Mouse (Mus musculus): Measurements from ENCODE around the gene 4930535I16Rik. TPM values are rescaled to one million over a fixed set of nuclear protein-coding genes. Genes with fewer than 3 reads are reported as not detected.
A peak's percentile ranks its signal among the peaks of the same experiment; 100 is the strongest.

Gene 4930535I16Rik
- not detected in 2 replicates for polyA plus RNA-seq (2015; fragmentation: Nextera tagmentation; extraction: Ambion mirVana)

- 0% methylated on average over 47 of the region's 63 CpGs for WGBS
- peak; percentile 65 for ATAC-seq
Measured at GRCm38 (mm10) chr4:123917548-123918140, at the start of gene 4930535I16Rik. TSS of gene 4930535I16Rik (minus strand) at chr4:123918022.

GRCm38 (mm10) chr4:123962721-123963120, 44.9 kb upstream of the 4930535I16Rik start:
- Histone ChIP-seq H3K27me3 (replicated peaks; ENCODE audit: control insufficient read depth, insufficient read depth, low read length) (peaks cover 2% of the 10 kb centered on the region; the same call in 1 of the 2 replicates), H3K27ac (ENCODE audit: low read depth, low read length) (no peak overlapping the region), H3K9ac (ENCODE audit: low read depth, low read length) (no peak overlapping the region), H3K4me1 (ENCODE audit: control insufficient read depth, insufficient read depth, low read depth, low read length) (no peaks in the 10 kb centered on the region), H3K4me2 (ENCODE audit: low read length) (no peak overlapping the region), H3K4me3 (ENCODE audit: low read length) (no peak overlapping the region), H3K36me3 (ENCODE audit: control insufficient read depth, insufficient read depth, low read length) (no peaks in the 10 kb centered on the region), H3K9me3 (ENCODE audit: control insufficient read depth, low read length) (no peaks in the 10 kb centered on the region)
- 64% methylated on average over 9 of the region's 9 CpGs for WGBS
- no peak for ATAC-seq

More at GRCm38 (mm10) chr4:123917548-123918140, at the start of gene 4930535I16Rik:
- Histone ChIP-seq H3K27ac (ENCODE audit: low read depth, low read length) (peak within 1 kb of the TSS; percentile 86), H3K27me3 (replicated peaks; ENCODE audit: control insufficient read depth, insufficient read depth, low read length) (no peaks in the 10 kb centered on the region), H3K36me3 (ENCODE audit: control insufficient read depth, insufficient read depth, low read length) (peaks cover 9% of the 10 kb centered on the region), H3K9ac (ENCODE audit: low read depth, low read length) (peak within 1 kb of the TSS; percentile 98), H3K4me3 (ENCODE audit: low read length) (peak within 1 kb of the TSS; percentile 99), H3K9me3 (ENCODE audit: control insufficient read depth, low read length) (no peaks in the 10 kb centered on the region), H3K4me2 (ENCODE audit: low read length) (peak within 1 kb of the TSS; percentile 81), H3K4me1 (ENCODE audit: control insufficient read depth, insufficient read depth, low read depth, low read length) (peaks cover 26% of the 10 kb centered on the region)

GRCm38 (mm10) chr4:123960955-123961354, 43.1 kb upstream of the 4930535I16Rik start:
- no peak for ATAC-seq
- no peaks in the 10 kb centered on the region for H3K36me3 ChIP-seq (ENCODE audit: control insufficient read depth, insufficient read depth, low read length)
- peaks cover 2% of the 10 kb centered on the region; the same call in 1 of the 2 replicates for H3K27me3 ChIP-seq (replicated peaks; ENCODE audit: control insufficient read depth, insufficient read depth, low read length)
- H3K9me3 ChIP-seq (ENCODE audit: control insufficient read depth, low read length) = no peaks in the 10 kb centered on the region
- no peak overlapping the region for H3K27ac ChIP-seq (ENCODE audit: low read depth, low read length)
- no peak overlapping the region for H3K4me2 ChIP-seq (ENCODE audit: low read length)
- 62% methylated on average over 4 of the region's 4 CpGs for WGBS
- no peaks in the 10 kb centered on the region for H3K4me1 ChIP-seq (ENCODE audit: control insufficient read depth, insufficient read depth, low read depth, low read length)
- no peak overlapping the region for H3K9ac ChIP-seq (ENCODE audit: low read depth, low read length)
- H3K4me3 ChIP-seq (ENCODE audit: low read length) = no peak overlapping the region

GRCm38 (mm10) chr4:123957891-123958290, 40.1 kb upstream of the 4930535I16Rik start:
- WGBS = 71% methylated on average over 4 of the region's 4 CpGs
- Histone ChIP-seq H3K4me1 (ENCODE audit: control insufficient read depth, insufficient read depth, low read depth, low read length) (no peaks in the 10 kb centered on the region), H3K27me3 (replicated peaks; ENCODE audit: control insufficient read depth, insufficient read depth, low read length) (peaks cover 2% of the 10 kb centered on the region; the same call in 1 of the 2 replicates)

GRCm38 (mm10) chr4:123957492-123957808, 39.6 kb upstream of the 4930535I16Rik start:
- H3K4me2 ChIP-seq (ENCODE audit: low read length) = peak overlapping the region; percentile 35; the same call in 1 of the 2 replicates
- H3K36me3 ChIP-seq (ENCODE audit: control insufficient read depth, insufficient read depth, low read length) = no peaks in the 10 kb centered on the region
- WGBS = 56% methylated on average over 4 of the region's 4 CpGs
- H3K27ac ChIP-seq (ENCODE audit: low read depth, low read length) = no peak overlapping the region
- ATAC-seq = peak; percentile 48; the same call in 1 of the 2 replicates
- no peak overlapping the region for H3K9ac ChIP-seq (ENCODE audit: low read depth, low read length)
- no peak overlapping the region for H3K4me3 ChIP-seq (ENCODE audit: low read length)
- H3K27me3 ChIP-seq (replicated peaks; ENCODE audit: control insufficient read depth, insufficient read depth, low read length) = peaks cover 2% of the 10 kb centered on the region; the same call in 1 of the 2 replicates
- H3K9me3 ChIP-seq (ENCODE audit: control insufficient read depth, low read length) = no peaks in the 10 kb centered on the region
- H3K4me1 ChIP-seq (ENCODE audit: control insufficient read depth, insufficient read depth, low read depth, low read length) = no peaks in the 10 kb centered on the region

More at GRCm38 (mm10) chr4:123957891-123958290, 40.1 kb upstream of the 4930535I16Rik start:
- ATAC-seq = no peak
- no peaks in the 10 kb centered on the region for H3K36me3 ChIP-seq (ENCODE audit: control insufficient read depth, insufficient read depth, low read length)
- no peak overlapping the region for H3K27ac ChIP-seq (ENCODE audit: low read depth, low read length)
- no peak overlapping the region for H3K4me3 ChIP-seq (ENCODE audit: low read length)
- no peak overlapping the region for H3K4me2 ChIP-seq (ENCODE audit: low read length)
- H3K9ac ChIP-seq (ENCODE audit: low read depth, low read length) = no peak overlapping the region
- H3K9me3 ChIP-seq (ENCODE audit: control insufficient read depth, low read length) = no peaks in the 10 kb centered on the region

- ATAC-seq = peak; percentile 89
- Histone ChIP-seq H3K27ac (ENCODE audit: low read depth, low read length) (no peak overlapping the region), H3K4me1 (ENCODE audit: control insufficient read depth, insufficient read depth, low read depth, low read length) (no peaks in the 10 kb centered on the region), H3K4me2 (ENCODE audit: low read length) (peak overlapping the region; percentile 35), H3K36me3 (ENCODE audit: control insufficient read depth, insufficient read depth, low read length) (no peaks in the 10 kb centered on the region), H3K27me3 (replicated peaks; ENCODE audit: control insufficient read depth, insufficient read depth, low read length) (peaks cover 2% of the 10 kb centered on the region; the same call in 1 of the 2 replicates), H3K4me3 (ENCODE audit: low read length) (peak overlapping the region; percentile 4; the same call in 1 of the 2 replicates), H3K9ac (ENCODE audit: low read depth, low read length) (no peak overlapping the region; the same call in 1 of the 2 replicates), H3K9me3 (ENCODE audit: control insufficient read depth, low read length) (no peaks in the 10 kb centered on the region)
- WGBS = 6% methylated on average over 31 of the region's 31 CpGs
Measured at GRCm38 (mm10) chr4:123956703-123957491, 39.1 kb upstream of the 4930535I16Rik start.

GRCm38 (mm10) chr4:123952059-123952458, 34.2 kb upstream of the 4930535I16Rik start:
- Histone ChIP-seq H3K9me3 (ENCODE audit: control insufficient read depth, low read length) (no peaks in the 10 kb centered on the region), H3K27ac (ENCODE audit: low read depth, low read length) (no peak overlapping the region), H3K4me1 (ENCODE audit: control insufficient read depth, insufficient read depth, low read depth, low read length) (no peaks in the 10 kb centered on the region), H3K9ac (ENCODE audit: low read depth, low read length) (no peak overlapping the region), H3K27me3 (replicated peaks; ENCODE audit: control insufficient read depth, insufficient read depth, low read length) (peaks cover 3% of the 10 kb centered on the region; the same call in 1 of the 2 replicates), H3K36me3 (ENCODE audit: control insufficient read depth, insufficient read depth, low read length) (no peaks in the 10 kb centered on the region), H3K4me3 (ENCODE audit: low read length) (no peak overlapping the region), H3K4me2 (ENCODE audit: low read length) (no peak overlapping the region)
- no peak for ATAC-seq
- WGBS = 42% methylated on average over 7 of the region's 8 CpGs

GRCm38 (mm10) chr4:123949649-123950048, 31.8 kb upstream of the 4930535I16Rik start:
- H3K36me3 ChIP-seq (ENCODE audit: control insufficient read depth, insufficient read depth, low read length) = no peaks in the 10 kb centered on the region
- no peak for ATAC-seq
- H3K4me1 ChIP-seq (ENCODE audit: control insufficient read depth, insufficient read depth, low read depth, low read length) = no peaks in the 10 kb centered on the region
- H3K4me2 ChIP-seq (ENCODE audit: low read length) = no peak overlapping the region
- no peak overlapping the region for H3K9ac ChIP-seq (ENCODE audit: low read depth, low read length)
- no peak overlapping the region for H3K27ac ChIP-seq (ENCODE audit: low read depth, low read length)
- WGBS = 77% methylated on average over 10 of the region's 10 CpGs
- no peaks in the 10 kb centered on the region for H3K9me3 ChIP-seq (ENCODE audit: control insufficient read depth, low read length)
- H3K4me3 ChIP-seq (ENCODE audit: low read length) = no peak overlapping the region
- peaks cover 5% of the 10 kb centered on the region; the same call in 1 of the 2 replicates for H3K27me3 ChIP-seq (replicated peaks; ENCODE audit: control insufficient read depth, insufficient read depth, low read length)

- no peaks in the 10 kb centered on the region for H3K9me3 ChIP-seq (ENCODE audit: control insufficient read depth, low read length)
- no peaks in the 10 kb centered on the region for H3K4me1 ChIP-seq (ENCODE audit: control insufficient read depth, insufficient read depth, low read depth, low read length)
- no peak for ATAC-seq
- H3K36me3 ChIP-seq (ENCODE audit: control insufficient read depth, insufficient read depth, low read length) = no peaks in the 10 kb centered on the region
- H3K27me3 ChIP-seq (replicated peaks; ENCODE audit: control insufficient read depth, insufficient read depth, low read length) = peaks cover 5% of the 10 kb centered on the region; the same call in 1 of the 2 replicates
- H3K27ac ChIP-seq (ENCODE audit: low read depth, low read length) = no peak overlapping the region
- WGBS = 71% methylated on average over 6 of the region's 6 CpGs
- no peak overlapping the region for H3K4me3 ChIP-seq (ENCODE audit: low read length)
- H3K9ac ChIP-seq (ENCODE audit: low read depth, low read length) = no peak overlapping the region
- H3K4me2 ChIP-seq (ENCODE audit: low read length) = no peak overlapping the region
Measured at GRCm38 (mm10) chr4:123948901-123949300, 31.1 kb upstream of the 4930535I16Rik start.
